Mouse (Mus musculus): ENCODE measurements at regions not wholly inside any gene's neighbourhood (a gene's known extent, or its start where the extent isn't known, plus 50 kb on each side); places are given as distances from the start of the nearest gene placed in this dataset.

DNA sequence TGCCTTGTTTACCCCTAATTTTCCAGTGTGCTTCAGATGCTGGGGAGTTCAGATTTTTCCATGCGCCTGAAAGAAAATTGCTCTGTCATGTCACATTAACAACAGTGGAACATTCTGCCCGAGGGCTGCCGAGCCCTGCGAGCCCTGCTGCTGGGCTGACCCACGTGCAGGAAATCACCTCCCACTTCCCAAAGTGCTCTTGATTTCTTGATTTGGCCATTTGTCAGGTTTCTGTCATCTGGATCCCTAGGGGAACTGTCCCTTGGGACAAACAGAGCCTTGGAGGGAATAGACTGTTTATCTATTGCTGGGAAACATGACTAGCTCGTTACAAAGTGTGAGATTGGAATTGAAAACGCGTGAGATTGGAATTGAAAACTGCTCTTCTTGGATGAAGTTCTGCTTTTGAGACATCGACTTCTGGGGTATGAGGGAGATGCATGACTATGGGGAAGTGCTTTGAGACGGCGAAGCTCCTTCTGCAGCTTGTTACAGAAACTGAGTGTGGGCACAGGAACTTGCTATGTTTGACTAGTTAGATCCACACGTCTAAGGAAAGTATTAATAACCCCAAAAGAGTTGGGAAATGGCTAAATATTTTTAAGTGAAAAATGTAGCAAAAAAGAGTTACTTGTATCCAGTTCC, 277.0 kb downstream of the Glrx3 start:
- ATAC-seq (ENCODE audit: low FRiP score, low TSS enrichment) = no peak
- WGBS = 33% methylated on average over 12 of the region's 12 CpGs
- no peaks in the 10 kb centered on the region for H3K9me3 ChIP-seq (ENCODE audit: control insufficient read depth, low read length)
- H3K4me1 ChIP-seq (replicated peaks; ENCODE audit: control insufficient read depth, insufficient read depth) = no peaks in the 10 kb centered on the region
- no peaks in the 10 kb centered on the region for H3K27me3 ChIP-seq (ENCODE audit: control insufficient read depth, insufficient read depth, low read length)
- H3K4me3 ChIP-seq (ENCODE audit: low read depth, low read length) = no peak overlapping the region
- no peak overlapping the region for H3K4me2 ChIP-seq (replicated peaks; ENCODE audit: low read depth)
- no peak overlapping the region for H3K27ac ChIP-seq (replicated peaks)
- H3K9ac ChIP-seq (ENCODE audit: low read length) = no peak overlapping the region
- no peaks in the 10 kb centered on the region for H3K36me3 ChIP-seq (ENCODE audit: control insufficient read depth, insufficient read depth, low read length)
- TF ChIP-seq EP300 (optimal IDR thresholded peaks at IDR 0.05) (no peak), CTCF (IDR thresholded peaks at IDR 0.05; ENCODE audit: low read depth) (no peak)
- no peak for DNase-seq (ENCODE audit: low spot score)

DNA sequence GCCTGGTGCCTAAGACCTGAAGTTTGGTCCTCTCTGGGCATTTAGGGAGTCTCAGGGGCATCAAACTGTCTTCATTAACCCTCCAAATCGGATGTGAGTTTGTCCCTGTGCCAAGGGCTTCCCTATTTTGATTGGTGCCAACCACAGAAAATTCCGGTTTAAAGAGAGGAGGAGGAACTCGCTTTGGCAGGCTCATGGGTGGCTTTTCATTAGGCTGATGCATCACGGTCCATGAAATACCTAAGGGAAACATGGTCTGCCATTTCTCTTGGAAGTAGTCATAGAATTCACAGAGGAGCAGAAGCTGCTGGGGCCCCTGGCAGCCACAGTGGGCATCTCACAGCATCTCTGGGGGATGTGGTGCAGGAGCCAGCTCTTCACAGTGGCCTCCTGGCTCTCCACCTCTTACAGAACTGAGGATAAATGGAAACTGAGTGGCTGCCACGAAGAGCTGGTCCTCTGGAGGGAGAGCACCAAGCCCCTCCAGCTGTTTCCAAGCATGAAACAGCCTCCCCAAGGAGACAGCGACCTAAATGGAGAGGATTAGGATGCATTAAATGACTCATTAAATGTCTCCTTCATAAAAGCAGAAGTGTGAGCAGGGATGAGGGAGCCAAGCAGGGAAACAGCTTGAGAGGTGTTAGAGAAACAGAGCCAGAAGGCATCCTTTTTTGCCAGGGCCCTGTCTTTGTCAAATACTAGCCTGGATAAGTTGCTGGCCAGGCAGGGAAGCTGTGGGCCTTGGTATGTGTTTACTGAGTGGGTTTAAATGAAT, 277.9 kb downstream of the Glrx3 start:
- WGBS = 68% methylated on average over 6 of the region's 6 CpGs
- no peak overlapping the region for H3K27ac ChIP-seq (replicated peaks)

DNA sequence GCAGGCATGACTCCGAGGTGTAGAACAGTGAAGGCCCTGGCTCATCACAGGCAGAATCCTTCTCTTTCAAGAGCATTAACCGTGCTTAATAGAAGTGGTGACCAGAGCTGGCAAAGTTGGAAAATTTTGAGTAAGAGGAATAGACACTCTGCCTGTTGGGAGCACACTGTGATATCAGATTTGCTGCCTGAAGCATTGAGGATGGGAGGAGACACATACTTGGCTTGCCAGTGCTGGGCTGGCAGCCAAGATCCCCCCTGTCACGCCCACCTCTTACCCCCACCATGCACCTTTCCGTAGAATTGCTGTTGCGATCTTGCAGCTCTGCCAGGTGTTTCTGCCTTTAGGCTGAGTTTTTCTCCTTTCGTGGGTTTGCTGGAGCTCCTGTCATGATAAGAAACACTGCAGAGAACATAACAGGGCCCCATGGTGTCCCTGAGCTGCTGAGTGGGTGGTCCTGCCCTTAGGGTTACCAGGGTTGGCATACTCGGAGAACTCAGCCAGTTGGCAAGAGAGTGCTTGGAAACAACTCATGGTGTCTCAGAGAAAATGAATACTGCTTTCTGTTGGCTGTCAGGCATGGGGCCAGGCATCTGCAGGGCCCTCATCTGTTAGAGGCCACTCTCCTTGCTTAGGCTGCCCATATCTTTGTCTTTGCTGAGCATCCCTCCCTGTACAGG, 286.1 kb downstream of the Glrx3 start:
- no peak for TF ChIP-seq EP300 (optimal IDR thresholded peaks at IDR 0.05)
- no peak for TF ChIP-seq CTCF (IDR thresholded peaks at IDR 0.05; ENCODE audit: low read depth)
- Histone ChIP-seq H3K27ac (replicated peaks) (no peak overlapping the region), H3K4me2 (replicated peaks; ENCODE audit: low read depth) (no peak overlapping the region), H3K27me3 (ENCODE audit: control insufficient read depth, insufficient read depth, low read length) (no peaks in the 10 kb centered on the region), H3K4me1 (replicated peaks; ENCODE audit: control insufficient read depth, insufficient read depth) (no peaks in the 10 kb centered on the region), H3K36me3 (ENCODE audit: control insufficient read depth, insufficient read depth, low read length) (no peaks in the 10 kb centered on the region), H3K9me3 (ENCODE audit: control insufficient read depth, low read length) (no peaks in the 10 kb centered on the region), H3K4me3 (ENCODE audit: low read depth, low read length) (no peak overlapping the region), H3K9ac (ENCODE audit: low read length) (no peak overlapping the region)
- DNase-seq (ENCODE audit: low spot score) (no peak), ATAC-seq (ENCODE audit: low FRiP score, low TSS enrichment) (no peak)
- 44% methylated on average over 7 of the region's 7 CpGs for WGBS

More for the DNA sequence above, 277.9 kb downstream of the Glrx3 start:
- Histone ChIP-seq H3K36me3 (ENCODE audit: control insufficient read depth, insufficient read depth, low read length) (no peaks in the 10 kb centered on the region), H3K27me3 (ENCODE audit: control insufficient read depth, insufficient read depth, low read length) (no peaks in the 10 kb centered on the region), H3K9me3 (ENCODE audit: control insufficient read depth, low read length) (no peaks in the 10 kb centered on the region), H3K9ac (ENCODE audit: low read length) (no peak overlapping the region), H3K4me3 (ENCODE audit: low read depth, low read length) (no peak overlapping the region), H3K4me1 (replicated peaks; ENCODE audit: control insufficient read depth, insufficient read depth) (no peaks in the 10 kb centered on the region), H3K4me2 (replicated peaks; ENCODE audit: low read depth) (no peak overlapping the region)
- no peak for ATAC-seq (ENCODE audit: low FRiP score, low TSS enrichment)
- DNase-seq (ENCODE audit: low spot score) = no peak
- TF ChIP-seq EP300 (optimal IDR thresholded peaks at IDR 0.05) (no peak), CTCF (IDR thresholded peaks at IDR 0.05; ENCODE audit: low read depth) (no peak)

DNA sequence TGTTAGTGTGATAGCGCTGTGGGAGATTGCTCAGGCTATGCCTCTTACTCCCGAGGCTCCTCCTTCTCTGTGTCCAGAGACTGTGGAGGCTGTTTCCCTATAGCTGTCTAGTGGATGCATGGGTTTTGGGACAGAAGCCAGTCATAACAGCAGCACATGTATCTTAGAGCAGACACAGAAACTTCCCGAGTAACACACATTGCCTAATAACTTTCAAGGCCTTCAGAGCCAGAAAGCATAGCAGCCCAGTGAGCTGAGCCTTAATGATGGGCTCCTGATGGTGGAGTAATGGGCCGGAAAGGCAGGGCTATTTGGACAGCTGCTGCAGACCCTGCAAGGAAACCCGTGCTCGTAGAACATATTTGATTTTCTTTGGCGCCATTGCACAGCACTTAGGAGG, 288.6 kb downstream of the Glrx3 start:
- Histone ChIP-seq H3K36me3 (ENCODE audit: control insufficient read depth, insufficient read depth, low read length) (no peaks in the 10 kb centered on the region), H3K9me3 (ENCODE audit: control insufficient read depth, low read length) (no peaks in the 10 kb centered on the region), H3K4me1 (replicated peaks; ENCODE audit: control insufficient read depth, insufficient read depth) (no peaks in the 10 kb centered on the region), H3K27ac (replicated peaks) (no peak overlapping the region), H3K4me3 (ENCODE audit: low read depth, low read length) (no peak overlapping the region), H3K27me3 (ENCODE audit: control insufficient read depth, insufficient read depth, low read length) (no peaks in the 10 kb centered on the region), H3K4me2 (replicated peaks; ENCODE audit: low read depth) (no peak overlapping the region), H3K9ac (ENCODE audit: low read length) (no peak overlapping the region)
- WGBS = 60% methylated on average over 7 of the region's 7 CpGs
- ATAC-seq (ENCODE audit: low FRiP score, low TSS enrichment) (no peak), DNase-seq (ENCODE audit: low spot score) (no peak)
- TF ChIP-seq EP300 (optimal IDR thresholded peaks at IDR 0.05) (no peak), CTCF (IDR thresholded peaks at IDR 0.05; ENCODE audit: low read depth) (no peak)

DNA sequence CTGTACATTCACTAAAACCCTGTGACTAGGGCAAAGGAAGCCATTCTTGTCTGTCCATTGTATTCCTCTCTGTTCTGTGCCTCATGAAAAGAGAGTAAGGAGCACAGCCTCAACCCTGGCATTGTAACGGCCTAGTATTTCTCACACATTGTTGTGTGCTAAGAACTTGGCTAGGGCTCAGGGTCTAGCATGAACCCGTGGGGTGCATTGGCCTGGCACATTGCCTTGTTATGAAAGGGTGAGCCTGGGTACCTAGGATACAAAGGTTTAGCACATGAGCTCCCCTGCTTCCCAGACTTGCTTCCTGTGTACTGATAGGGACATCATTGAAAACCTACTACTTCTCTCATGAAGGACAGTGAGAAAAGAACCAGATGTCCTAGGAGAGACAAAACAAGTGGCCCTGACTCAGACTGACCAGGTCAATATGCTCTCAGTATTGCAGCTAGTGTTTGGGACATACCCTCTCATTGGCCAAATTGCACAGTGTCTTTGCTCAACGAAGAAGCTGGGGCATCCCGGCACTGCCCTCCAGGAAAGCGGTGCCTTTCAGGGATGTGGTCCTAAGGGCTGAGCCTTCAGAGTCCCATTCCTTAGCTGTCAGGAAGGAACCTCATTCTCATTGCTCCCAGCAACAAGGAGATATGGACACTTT, 298.6 kb downstream of the Glrx3 start:
- no peak overlapping the region for H3K4me2 ChIP-seq (replicated peaks; ENCODE audit: low read depth)
- H3K36me3 ChIP-seq (ENCODE audit: control insufficient read depth, insufficient read depth, low read length) = no peaks in the 10 kb centered on the region
- H3K9ac ChIP-seq (ENCODE audit: low read length) = no peak overlapping the region
- no peaks in the 10 kb centered on the region for H3K27me3 ChIP-seq (ENCODE audit: control insufficient read depth, insufficient read depth, low read length)
- 84% methylated on average over 5 of the region's 5 CpGs for WGBS
- DNase-seq (ENCODE audit: low spot score) = no peak
- no peak overlapping the region for H3K27ac ChIP-seq (replicated peaks)
- ATAC-seq (ENCODE audit: low FRiP score, low TSS enrichment) = no peak
- H3K4me1 ChIP-seq (replicated peaks; ENCODE audit: control insufficient read depth, insufficient read depth) = no peaks in the 10 kb centered on the region
- no peak overlapping the region for H3K4me3 ChIP-seq (ENCODE audit: low read depth, low read length)
- TF ChIP-seq EP300 (optimal IDR thresholded peaks at IDR 0.05) (no peak), CTCF (IDR thresholded peaks at IDR 0.05; ENCODE audit: low read depth) (no peak)
- no peaks in the 10 kb centered on the region for H3K9me3 ChIP-seq (ENCODE audit: control insufficient read depth, low read length)

Data from stomach, postnatal 0 days (tissue).